Mouse (Mus musculus) NIH3T3 (cell line): ENCODE data around the gene Syngr3.
A peak's percentile ranks its signal among the peaks of the same experiment; 100 is the strongest.
"Not testable (repeated sequence)": the region's sequence is repeated elsewhere in the genome, so short reads cannot be mapped to it uniquely, and the experiment has no call there.

ENCODE experiments used
- DNase-seq: peaks from one replicate; pipeline ENCODE4 v3.0.0-alpha.2; 2012; ENCODE audit warnings: low read depth

Syngr3 gene

GRCm38 (mm10) chr17:24689251-24690081, at the start of gene Syngr3:
Syngr3 (minus strand) TSS chr17:24689955.
- no peak for DNase-seq

GRCm38 (mm10) chr17:24738238-24738637, 48.5 kb upstream of the Syngr3 start:
- no peak for DNase-seq

- DNase-seq, result no peak
Observed at GRCm38 (mm10) chr17:24737135-24737810, 47.5 kb upstream of the Syngr3 start.

GRCm38 (mm10) chr17:24736330-24737051, 46.7 kb upstream of the Syngr3 start, which contains the start of gene Msrb1:
Msrb1 (plus strand) TSS chr17:24736642.
- peak; percentile 99 for DNase-seq

- DNase-seq, result no peak
Observed at GRCm38 (mm10) chr17:24735446-24735845, 45.7 kb upstream of the Syngr3 start.

GRCm38 (mm10) chr17:24734513-24734912, 44.8 kb upstream of the Syngr3 start:
- no peak for DNase-seq

- DNase-seq, result peak; percentile 40
Observed at GRCm38 (mm10) chr17:24733434-24734050, 43.8 kb upstream of the Syngr3 start.

- DNase-seq, result no peak
Observed at GRCm38 (mm10) chr17:24732233-24732935, 42.6 kb upstream of the Syngr3 start.

- DNase-seq, result no peak
Observed at GRCm38 (mm10) chr17:24730787-24731186, 41.0 kb upstream of the Syngr3 start.

- peak; percentile 52 for DNase-seq
Observed at GRCm38 (mm10) chr17:24729067-24729466, 39.3 kb upstream of the Syngr3 start.

GRCm38 (mm10) chr17:24728184-24728583, 38.4 kb upstream of the Syngr3 start:
- no peak for DNase-seq

GRCm38 (mm10) chr17:24727618-24728017, 37.9 kb upstream of the Syngr3 start, which contains the start of gene Rpl3l:
Rpl3l (plus strand) TSS chr17:24727820.
- DNase-seq, result no peak

- no peak for DNase-seq
Observed at GRCm38 (mm10) chr17:24725637-24726390, 36.1 kb upstream of the Syngr3 start.

GRCm38 (mm10) chr17:24724184-24724583, 34.4 kb upstream of the Syngr3 start, which contains the start of gene Ndufb10:
Ndufb10 (minus strand) TSS chr17:24724478.
- peak; percentile 99 for DNase-seq

GRCm38 (mm10) chr17:24723881-24724180, 34.1 kb upstream of the Syngr3 start:
- DNase-seq, result no peak

- DNase-seq, result no peak
Observed at GRCm38 (mm10) chr17:24723122-24723880, 33.5 kb upstream of the Syngr3 start.

GRCm38 (mm10) chr17:24722220-24722924, 32.6 kb upstream of the Syngr3 start:
- peak; percentile 36 for DNase-seq

- DNase-seq, result not testable (repeated sequence)
Observed at GRCm38 (mm10) chr17:24721383-24721955, 31.7 kb upstream of the Syngr3 start.

- not testable (repeated sequence) for DNase-seq
Observed at GRCm38 (mm10) chr17:24720616-24721015, 30.9 kb upstream of the Syngr3 start.
